Mouse (Mus musculus) hindbrain, embryonic 12.5 days (tissue): Measurements from ENCODE around the gene Mllt10. TPM values are rescaled to one million over a fixed set of nuclear protein-coding genes. Genes with fewer than 3 reads are reported as not detected.

Experiments
- ATAC-seq: fragments of 200-750 bp; cut with Nextera tagmentation; 2 replicates; pipeline ENCODE4 v1.8.0; 2017; ENCODE audit warnings: moderate TSS enrichment; ENCODE audit not compliant: low FRiP score
- H3K27ac ChIP-seq: fragments of 300-500 bp; sonication (generic); 2 replicates; pipeline ENCODE4 v1.5.1; 2016; ENCODE audit warnings: mild to moderate bottlenecking
- H3K27me3 ChIP-seq: fragments of 300-500 bp; sonication (generic); 2 replicates; pipeline ENCODE4 v1.6.1; 2016; ENCODE audit warnings: mild to moderate bottlenecking
- H3K36me3 ChIP-seq: fragments of 300-500 bp; sonication (generic); 2 replicates; pipeline ENCODE4 v1.6.1; 2016; ENCODE audit warnings: mild to moderate bottlenecking
- H3K4me1 ChIP-seq: fragments of 300-500 bp; sonication (generic); 2 replicates; pipeline ENCODE4 v1.6.1; 2016
- H3K4me2 ChIP-seq: fragments of 300-500 bp; sonication (generic); replicated peaks from 2 replicates; pipeline ENCODE4 v1.6.1; 2016; ENCODE audit warnings: mild to moderate bottlenecking
- H3K4me3 ChIP-seq: fragments of 300-500 bp; sonication (generic); 2 replicates; pipeline ENCODE4 v1.5.1; 2016; ENCODE audit warnings: mild to moderate bottlenecking
- H3K9ac ChIP-seq: fragments of 300-500 bp; sonication (generic); 2 replicates; pipeline ENCODE4 v1.6.1; 2016; ENCODE audit warnings: mild to moderate bottlenecking, moderate library complexity
- H3K9me3 ChIP-seq: fragments of 300-500 bp; sonication (generic); replicated peaks from 2 replicates; pipeline ENCODE4 v1.6.1; 2016; ENCODE audit warnings: mild to moderate bottlenecking
- WGBS: fragments of 180-500 bp; shearing (Covaris S2); methylation state at CpG from one replicate; pipeline ENCODE4 v1.1.7; 2016; 5-methylcytosine and 5-hydroxymethylcytosine counted together
- polyA plus RNA-seq: library from polyadenylated mRNA; unstranded; fragments of >200 nt; fragmentation: Nextera tagmentation; extraction: Ambion mirVana; gene quantifications from 2 replicates; pipeline ENCODE4 v1.2.1, GENCODE M21; 2016

The Mllt10 gene
- polyA plus RNA-seq, 1 experiment from 2014 or later = 70.8 TPM

- peaks cover 30% of the 10 kb centered on the region for H3K4me1 ChIP-seq
- peak overlapping the region; percentile 100 for H3K9ac ChIP-seq
- no peaks in the 10 kb centered on the region for H3K36me3 ChIP-seq
- H3K4me3 ChIP-seq = peak overlapping the region; percentile 100
- under 1% methylated on average over 11 of the region's 11 CpGs for WGBS
- no peaks in the 10 kb centered on the region for H3K27me3 ChIP-seq
- peak; percentile 40 for ATAC-seq
- H3K9me3 ChIP-seq = no peaks in the 10 kb centered on the region
- peak overlapping the region; percentile 82 for H3K4me2 ChIP-seq
- peak overlapping the region; percentile 100 for H3K27ac ChIP-seq
Measured at GRCm38 (mm10) chr2:18049279-18049821, 5.7 kb upstream of the Mllt10 start.

- Histone ChIP-seq H3K4me1 (peaks cover 30% of the 10 kb centered on the region), H3K4me3 (peak overlapping the region; percentile 100), H3K36me3 (no peaks in the 10 kb centered on the region), H3K9ac (peak overlapping the region; percentile 100), H3K27me3 (no peaks in the 10 kb centered on the region), H3K27ac (peak overlapping the region; percentile 100), H3K9me3 (no peaks in the 10 kb centered on the region), H3K4me2 (peak overlapping the region; percentile 82)
- no peak for ATAC-seq
- WGBS = 7% methylated on average over 2 of the region's 2 CpGs
Measured at GRCm38 (mm10) chr2:18050018-18050417, 5.0 kb upstream of the Mllt10 start.

GRCm38 (mm10) chr2:18050541-18050985 lies 4.5 kb upstream of the Mllt10 start:
- WGBS = 4% methylated on average over 10 of the region's 10 CpGs
- no peak for ATAC-seq
- Histone ChIP-seq H3K36me3 (no peaks in the 10 kb centered on the region), H3K27me3 (no peaks in the 10 kb centered on the region), H3K27ac (peak overlapping the region; percentile 100), H3K4me3 (peak overlapping the region; percentile 15), H3K9me3 (no peaks in the 10 kb centered on the region), H3K4me2 (peak overlapping the region; percentile 82), H3K4me1 (peaks cover 30% of the 10 kb centered on the region), H3K9ac (peak overlapping the region; percentile 100)

- Histone ChIP-seq H3K4me2 (peak overlapping the region; percentile 82), H3K27me3 (no peaks in the 10 kb centered on the region), H3K27ac (peak overlapping the region; percentile 100), H3K4me1 (peaks cover 30% of the 10 kb centered on the region), H3K4me3 (peak overlapping the region; percentile 15; the same call in 1 of the 2 replicates), H3K36me3 (no peaks in the 10 kb centered on the region), H3K9ac (peak overlapping the region; percentile 100), H3K9me3 (no peaks in the 10 kb centered on the region)
- ATAC-seq = no peak
- 10% methylated on average over 11 of the region's 11 CpGs for WGBS
Measured at GRCm38 (mm10) chr2:18051026-18051830, 3.8 kb upstream of the Mllt10 start.

- Histone ChIP-seq H3K36me3 (no peaks in the 10 kb centered on the region), H3K4me2 (peak overlapping the region; percentile 82), H3K9me3 (no peaks in the 10 kb centered on the region), H3K4me1 (peaks cover 30% of the 10 kb centered on the region), H3K27me3 (no peaks in the 10 kb centered on the region), H3K9ac (peak overlapping the region; percentile 58; the same call in 1 of the 2 replicates), H3K27ac (peak overlapping the region; percentile 100), H3K4me3 (no peak overlapping the region; the same call in 1 of the 2 replicates)
- 21% methylated on average over 3 of the region's 3 CpGs for WGBS
- ATAC-seq = no peak
Measured at GRCm38 (mm10) chr2:18051831-18052170, 3.2 kb upstream of the Mllt10 start.

- Histone ChIP-seq H3K9ac (no peak overlapping the region), H3K4me2 (0 out of 2 replicates have a peak overlapping the region, but pooled peaks have one; percentile 19), H3K27me3 (no peaks in the 10 kb centered on the region), H3K9me3 (no peaks in the 10 kb centered on the region), H3K4me3 (no peak overlapping the region), H3K4me1 (peaks cover 30% of the 10 kb centered on the region), H3K36me3 (no peaks in the 10 kb centered on the region), H3K27ac (peak overlapping the region; percentile 44; the same call in 1 of the 2 replicates)
- WGBS = 21% methylated on average over 3 of the region's 3 CpGs
- ATAC-seq = no peak
Measured at GRCm38 (mm10) chr2:18052581-18052980, 2.5 kb upstream of the Mllt10 start.

- Histone ChIP-seq H3K27me3 (no peaks in the 10 kb centered on the region), H3K9me3 (no peaks in the 10 kb centered on the region), H3K27ac (peak overlapping the region; percentile 100), H3K36me3 (no peaks in the 10 kb centered on the region), H3K4me1 (peaks cover 32% of the 10 kb centered on the region), H3K4me2 (peak overlapping the region; percentile 95; the same call in 1 of the 2 replicates), H3K9ac (no peak overlapping the region), H3K4me3 (no peak overlapping the region)
- 16% methylated on average over 1 of the region's 1 CpGs for WGBS
- ATAC-seq = no peak
Measured at GRCm38 (mm10) chr2:18053243-18053950, 1.6 kb upstream of the Mllt10 start.

- no peaks in the 10 kb centered on the region for H3K9me3 ChIP-seq
- WGBS = 10% methylated on average over 2 of the region's 2 CpGs
- peaks cover 39% of the 10 kb centered on the region for H3K4me1 ChIP-seq
- H3K4me2 ChIP-seq = peak overlapping the region; percentile 95
- H3K4me3 ChIP-seq = no peak overlapping the region
- no peaks in the 10 kb centered on the region for H3K27me3 ChIP-seq
- H3K36me3 ChIP-seq = no peaks in the 10 kb centered on the region
- no peak overlapping the region for H3K9ac ChIP-seq
- H3K27ac ChIP-seq = peak overlapping the region; percentile 100
- ATAC-seq = no peak
Measured at GRCm38 (mm10) chr2:18053951-18054530, 996 bp upstream of the Mllt10 start.

- Histone ChIP-seq H3K4me1 (peaks cover 28% of the 10 kb centered on the region), H3K27ac (peak overlapping the region; percentile 100)
- WGBS = under 1% methylated on average over 45 of the region's 66 CpGs
Measured at GRCm38 (mm10) chr2:18055929-18056785, 1.1 kb downstream of the Mllt10 start.

GRCm38 (mm10) chr2:18056786-18057255 lies 1.8 kb downstream of the Mllt10 start:
- Histone ChIP-seq H3K4me1 (peaks cover 22% of the 10 kb centered on the region), H3K9me3 (no peaks in the 10 kb centered on the region), H3K27ac (peak overlapping the region; percentile 100), H3K9ac (peak overlapping the region; percentile 96), H3K27me3 (no peaks in the 10 kb centered on the region), H3K36me3 (no peaks in the 10 kb centered on the region), H3K4me2 (peak overlapping the region; percentile 95), H3K4me3 (peak overlapping the region; percentile 54)
- peak; percentile 96 for ATAC-seq
- 0% methylated on average over 31 of the region's 50 CpGs for WGBS

More at GRCm38 (mm10) chr2:18055929-18056785, 1.1 kb downstream of the Mllt10 start:
- Histone ChIP-seq H3K27me3 (no peaks in the 10 kb centered on the region), H3K4me2 (peak overlapping the region; percentile 95), H3K4me3 (peak overlapping the region; percentile 54), H3K36me3 (no peaks in the 10 kb centered on the region), H3K9ac (peak overlapping the region; percentile 96), H3K9me3 (no peaks in the 10 kb centered on the region)
- peak; percentile 95 for ATAC-seq
